Mouse (Mus musculus): ENCODE measurements at regions not wholly inside any gene's neighbourhood (a gene's known extent, or its start where the extent isn't known, plus 50 kb on each side); places are given as distances from the start of the nearest gene placed in this dataset.
A peak's percentile ranks its signal among the peaks of the same experiment; 100 is the strongest.

- DNase-seq (ENCODE audit: low spot score in 2 of 2), result peak; percentile 5 to 9
Measured at GRCm38 (mm10) chr1:41244627-41245026, 439.2 kb downstream of the Tmem182 start.

GRCm38 (mm10) chr1:41264214-41264613, 458.8 kb downstream of the Tmem182 start:
- no peak for DNase-seq (ENCODE audit: low spot score in 2 of 2)

- DNase-seq (ENCODE audit: low spot score in 2 of 2), result peak in 1 of 2 experiments; percentile 14
Measured at GRCm38 (mm10) chr1:41271111-41271730, 465.8 kb downstream of the Tmem182 start.

GRCm38 (mm10) chr1:41274573-41275270, 469.3 kb downstream of the Tmem182 start:
- DNase-seq (ENCODE audit: low spot score in 2 of 2), result peak in 1 of 2 experiments; percentile 19

- no peak for DNase-seq (ENCODE audit: low spot score in 2 of 2)
Measured at GRCm38 (mm10) chr1:41275271-41275624, 469.8 kb downstream of the Tmem182 start.

- no peak for DNase-seq (ENCODE audit: low spot score in 2 of 2)
Measured at GRCm38 (mm10) chr1:41275642-41276041, 470.2 kb downstream of the Tmem182 start.

GRCm38 (mm10) chr1:41276303-41276702, 470.9 kb downstream of the Tmem182 start:
- no peak for DNase-seq (ENCODE audit: low spot score in 2 of 2)

- DNase-seq (ENCODE audit: low spot score in 2 of 2), result no peak
Measured at GRCm38 (mm10) chr1:41285221-41285620, 479.8 kb downstream of the Tmem182 start.

GRCm38 (mm10) chr1:41286221-41286620, 480.8 kb downstream of the Tmem182 start:
- no peak for DNase-seq (ENCODE audit: low spot score in 2 of 2)

- no peak for DNase-seq (ENCODE audit: low spot score in 2 of 2)
Measured at GRCm38 (mm10) chr1:41326861-41327480, 521.6 kb downstream of the Tmem182 start.

- DNase-seq (ENCODE audit: low spot score in 2 of 2), result no peak
Measured at GRCm38 (mm10) chr1:41349798-41350758, 544.7 kb downstream of the Tmem182 start.

- no peak for DNase-seq (ENCODE audit: low spot score in 2 of 2)
Measured at GRCm38 (mm10) chr1:41359061-41359460, 553.7 kb downstream of the Tmem182 start.

- DNase-seq (ENCODE audit: low spot score in 2 of 2), result no peak
Measured at GRCm38 (mm10) chr1:41361512-41361911, 556.1 kb downstream of the Tmem182 start.

- DNase-seq (ENCODE audit: low spot score in 2 of 2), result no peak
Measured at GRCm38 (mm10) chr1:41380013-41380412, 574.6 kb downstream of the Tmem182 start.

- DNase-seq (ENCODE audit: low spot score in 2 of 2), result no peak
Measured at GRCm38 (mm10) chr1:41381487-41381886, 576.1 kb downstream of the Tmem182 start.

- no peak for DNase-seq (ENCODE audit: low spot score in 2 of 2)
Measured at GRCm38 (mm10) chr1:41384731-41385130, 579.3 kb downstream of the Tmem182 start.

GRCm38 (mm10) chr1:41386435-41386834, 581.0 kb downstream of the Tmem182 start:
- DNase-seq (ENCODE audit: low spot score in 2 of 2), result no peak

- peak; percentile 52 to 58 for DNase-seq (ENCODE audit: low spot score in 2 of 2)
Measured at GRCm38 (mm10) chr1:41390102-41390884, 584.9 kb downstream of the Tmem182 start.

- no peak for DNase-seq (ENCODE audit: low spot score in 2 of 2)
Measured at GRCm38 (mm10) chr1:41391071-41391470, 585.7 kb downstream of the Tmem182 start.

GRCm38 (mm10) chr1:41393287-41393686, 587.9 kb downstream of the Tmem182 start:
- no peak for DNase-seq (ENCODE audit: low spot score in 2 of 2)

GRCm38 (mm10) chr1:41395081-41395480, 589.7 kb downstream of the Tmem182 start:
- DNase-seq (ENCODE audit: low spot score in 2 of 2), result no peak
